Mouse (Mus musculus): ENCODE data around the gene Acat2.

DNA sequence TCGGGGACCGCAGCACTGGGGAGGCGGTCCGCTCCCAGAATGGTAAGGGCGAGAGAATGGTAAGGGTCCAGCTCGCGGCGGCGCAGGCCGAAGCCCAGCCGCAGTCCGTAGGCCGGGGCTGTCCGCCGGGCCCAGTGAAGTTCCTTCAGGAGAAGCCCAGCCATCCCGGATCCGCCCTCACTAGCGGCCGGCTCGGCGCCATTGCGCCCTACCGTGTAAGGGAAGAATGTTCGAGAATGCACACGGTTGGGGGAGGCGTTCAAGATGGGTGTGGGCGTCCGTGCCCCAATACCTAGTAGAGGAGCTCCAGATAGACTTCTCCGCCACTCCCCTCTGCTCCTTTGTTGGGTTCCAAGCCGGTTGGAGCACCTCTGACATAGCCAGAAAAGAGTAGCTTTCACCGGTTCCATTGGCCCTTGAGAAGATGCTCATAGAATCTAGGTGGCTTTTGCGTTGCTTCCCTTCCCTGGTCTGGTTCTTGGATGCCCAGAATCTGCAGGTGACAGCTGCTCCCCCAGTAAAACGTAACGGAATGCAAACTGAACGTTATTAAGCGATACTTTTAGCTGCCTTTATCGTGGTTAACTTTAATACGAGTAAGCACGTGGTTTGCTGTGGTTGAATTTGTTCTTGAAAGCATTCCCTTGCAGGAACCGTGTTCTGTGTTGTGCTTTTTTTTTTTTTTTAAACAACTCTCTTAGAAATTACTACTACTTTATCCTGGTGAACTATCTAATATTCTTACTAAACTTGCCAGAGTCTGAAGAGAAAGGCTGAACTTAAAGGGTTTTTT, 43.8 kb downstream of the Acat2 start:
- TF ChIP-seq GATA1 (IDR thresholded peaks at IDR 0.05; ENCODE audit: borderline replicate concordance, low read length) = no peak
- TF ChIP-seq FLI1 (IDR thresholded peaks at IDR 0.05; ENCODE audit: low read length) = no peak
